Mouse (Mus musculus) limb, embryonic 14.5 days (tissue): ENCODE results near the gene Cars2. TPM values are rescaled to one million over a fixed set of nuclear protein-coding genes. Genes with fewer than 3 reads are reported as not detected.

ENCODE experiments used
- ATAC-seq: fragments of 200-750 bp; cut with Nextera tagmentation; 2 replicates; pipeline ENCODE4 v1.8.0; 2017; ENCODE audit warnings: low read depth, moderate number of reproducible peaks, moderate TSS enrichment; ENCODE audit not compliant: low FRiP score
- DNase-seq: peaks from one replicate; pipeline ENCODE4 v3.0.0-alpha.2; 2015; ENCODE audit warnings: low spot score
- H3K27ac ChIP-seq: fragments of 300-500 bp; sonication (generic); replicated peaks from 2 replicates; pipeline ENCODE4 v1.5.1; 2014; ENCODE audit warnings: low read depth, mild to moderate bottlenecking, low read length, moderate library complexity, mixed read lengths
- H3K27me3 ChIP-seq: fragments of 300-500 bp; sonication (generic); 2 replicates; pipeline ENCODE4 v1.6.1; 2014; ENCODE audit warnings: low read length, mixed read lengths; ENCODE audit not compliant: control insufficient read depth, insufficient read depth
- H3K36me3 ChIP-seq: fragments of 300-500 bp; sonication (generic); 2 replicates; pipeline ENCODE4 v1.6.1; 2014; ENCODE audit warnings: mild to moderate bottlenecking, low read length, moderate library complexity, mixed read lengths; ENCODE audit not compliant: control insufficient read depth, insufficient read depth
- H3K4me1 ChIP-seq: fragments of 300-500 bp; sonication (generic); 2 replicates; pipeline ENCODE4 v1.6.1; 2014; ENCODE audit warnings: antibody characterized with exemption, low read length, mixed read lengths; ENCODE audit not compliant: control insufficient read depth, insufficient read depth
- H3K4me2 ChIP-seq: fragments of 300-500 bp; sonication (generic); replicated peaks from 2 replicates; pipeline ENCODE4 v1.6.1; 2014; ENCODE audit warnings: low read depth, mild to moderate bottlenecking, low read length, moderate library complexity; ENCODE audit not compliant: severe bottlenecking
- H3K4me3 ChIP-seq: fragments of 300-500 bp; sonication (generic); replicated peaks from 2 replicates; pipeline ENCODE4 v1.5.1; 2014; ENCODE audit warnings: low read length
- H3K9ac ChIP-seq: fragments of 300-500 bp; sonication (generic); 2 replicates; pipeline ENCODE4 v1.6.1; 2014; ENCODE audit warnings: mild to moderate bottlenecking, low read depth, low read length, moderate library complexity; ENCODE audit not compliant: severe bottlenecking
- H3K9me3 ChIP-seq: fragments of 300-500 bp; sonication (generic); 2 replicates; pipeline ENCODE4 v1.6.1; 2016; ENCODE audit warnings: low read length; ENCODE audit not compliant: control insufficient read depth
- POLR2A ChIP-seq: fragments of 200-500 bp; IDR thresholded peaks from 2 replicates; pipeline ENCODE4 v1.8.0; 2012; ENCODE audit warnings: inconsistent platforms, mild to moderate bottlenecking, moderate library complexity, borderline replicate concordance; ENCODE audit not compliant: insufficient read depth, insufficient read length; ENCODE audit errors: extremely low read depth
- WGBS: fragments of 180-500 bp; shearing (Covaris S2); extraction: QIAGEN DNeasy Blood & Tissue Kit; methylation state at CpG from one replicate; pipeline ENCODE4 v1.1.7; 2014; 5-methylcytosine and 5-hydroxymethylcytosine counted together
- polyA plus RNA-seq, 2 experiments: library from polyadenylated mRNA; depleted of rRNA in 1 of 2; stranded (reverse) in 1 of 2; unstranded in 1 of 2; fragments of >200 nt; fragmentation: Nextera tagmentation in 1 of 2; extraction: Ambion mirVana in 1 of 2; gene quantifications; 2 replicates each; pipeline versions ENCODE4 v1.2.1 to v1.2.3; 2012 to 2014

Cars2 gene
- 66.7 and 77.4 TPM in 2 replicates for polyA plus RNA-seq (2012; rRNA removed)
- 26.4 and 27.5 TPM in 2 replicates for polyA plus RNA-seq (2014; fragmentation: Nextera tagmentation; extraction: Ambion mirVana)

GRCm38 (mm10) chr8:11550281-11550948 is at the start of gene Cars2:
Gene Cars2, minus strand, starts transcription at chr8:11550783.
- Histone ChIP-seq H3K4me2 (peak within 1 kb of the TSS; percentile 67), H3K9ac (peak within 1 kb of the TSS; percentile 75), H3K27me3 (no peaks in the 10 kb centered on the region), H3K36me3 (peaks cover 7% of the 10 kb centered on the region; the same call in 1 of the 2 replicates), H3K27ac (peak within 1 kb of the TSS; percentile 81), H3K4me1 (peaks cover 9% of the 10 kb centered on the region), H3K4me3 (peak within 1 kb of the TSS; percentile 64), H3K9me3 (no peaks in the 10 kb centered on the region)
- ATAC-seq (peak; percentile 73), DNase-seq (peak; percentile 93)
- under 1% methylated on average over 47 of the region's 53 CpGs for WGBS
- peak; percentile 70; the same call in 1 of the 2 replicates for TF ChIP-seq POLR2A

- no peak overlapping the region for H3K27ac ChIP-seq
- no peak overlapping the region for H3K4me2 ChIP-seq
- DNase-seq, result no peak
- H3K4me1 ChIP-seq, result no peaks in the 10 kb centered on the region
- H3K4me3 ChIP-seq, result no peak overlapping the region
- no peak overlapping the region for H3K9ac ChIP-seq
- no peaks in the 10 kb centered on the region for H3K36me3 ChIP-seq
- no peak for ATAC-seq
- WGBS, result 73% methylated on average over 12 of the region's 12 CpGs
- no peaks in the 10 kb centered on the region for H3K9me3 ChIP-seq
- TF ChIP-seq POLR2A, result no peak
- H3K27me3 ChIP-seq, result no peaks in the 10 kb centered on the region
Observed at GRCm38 (mm10) chr8:11593222-11593884, 42.8 kb upstream of the Cars2 start.

GRCm38 (mm10) chr8:11592296-11592695 is 41.7 kb upstream of the Cars2 start:
- no peaks in the 10 kb centered on the region for H3K36me3 ChIP-seq
- no peaks in the 10 kb centered on the region for H3K27me3 ChIP-seq
- H3K4me3 ChIP-seq, result no peak overlapping the region
- TF ChIP-seq POLR2A, result no peak
- ATAC-seq, result no peak
- H3K4me2 ChIP-seq, result no peak overlapping the region
- no peak overlapping the region for H3K27ac ChIP-seq
- no peaks in the 10 kb centered on the region for H3K9me3 ChIP-seq
- 45% methylated on average over 13 of the region's 13 CpGs for WGBS
- no peaks in the 10 kb centered on the region for H3K4me1 ChIP-seq
- H3K9ac ChIP-seq, result no peak overlapping the region
- DNase-seq, result no peak

- WGBS, result 74% methylated on average over 4 of the region's 4 CpGs
- Histone ChIP-seq H3K4me1 (no peaks in the 10 kb centered on the region), H3K4me2 (no peak overlapping the region), H3K27ac (no peak overlapping the region), H3K4me3 (no peak overlapping the region), H3K9me3 (no peaks in the 10 kb centered on the region), H3K27me3 (no peaks in the 10 kb centered on the region), H3K36me3 (no peaks in the 10 kb centered on the region), H3K9ac (no peak overlapping the region)
- DNase-seq (no peak), ATAC-seq (no peak)
- no peak for TF ChIP-seq POLR2A
Observed at GRCm38 (mm10) chr8:11591837-11592236, 41.3 kb upstream of the Cars2 start.

GRCm38 (mm10) chr8:11586374-11586745 is 35.8 kb upstream of the Cars2 start:
- no peak for ATAC-seq
- Histone ChIP-seq H3K4me1 (peaks cover 17% of the 10 kb centered on the region), H3K9ac (no peak overlapping the region), H3K4me2 (peak overlapping the region; percentile 45; the same call in 1 of the 2 replicates), H3K36me3 (no peaks in the 10 kb centered on the region), H3K4me3 (no peak overlapping the region), H3K27ac (peak overlapping the region; percentile 91), H3K27me3 (no peaks in the 10 kb centered on the region), H3K9me3 (no peaks in the 10 kb centered on the region)
- no peak for TF ChIP-seq POLR2A
- DNase-seq, result no peak
- WGBS, result 18% methylated on average over 2 of the region's 2 CpGs
